Mouse (Mus musculus) kidney, adult 11 months (tissue): ENCODE data around the gene Tango2.

Experiments
- DNase-seq: peaks from one replicate; pipeline ENCODE4 v3.0.0; 2022

The Tango2 gene

DNA sequence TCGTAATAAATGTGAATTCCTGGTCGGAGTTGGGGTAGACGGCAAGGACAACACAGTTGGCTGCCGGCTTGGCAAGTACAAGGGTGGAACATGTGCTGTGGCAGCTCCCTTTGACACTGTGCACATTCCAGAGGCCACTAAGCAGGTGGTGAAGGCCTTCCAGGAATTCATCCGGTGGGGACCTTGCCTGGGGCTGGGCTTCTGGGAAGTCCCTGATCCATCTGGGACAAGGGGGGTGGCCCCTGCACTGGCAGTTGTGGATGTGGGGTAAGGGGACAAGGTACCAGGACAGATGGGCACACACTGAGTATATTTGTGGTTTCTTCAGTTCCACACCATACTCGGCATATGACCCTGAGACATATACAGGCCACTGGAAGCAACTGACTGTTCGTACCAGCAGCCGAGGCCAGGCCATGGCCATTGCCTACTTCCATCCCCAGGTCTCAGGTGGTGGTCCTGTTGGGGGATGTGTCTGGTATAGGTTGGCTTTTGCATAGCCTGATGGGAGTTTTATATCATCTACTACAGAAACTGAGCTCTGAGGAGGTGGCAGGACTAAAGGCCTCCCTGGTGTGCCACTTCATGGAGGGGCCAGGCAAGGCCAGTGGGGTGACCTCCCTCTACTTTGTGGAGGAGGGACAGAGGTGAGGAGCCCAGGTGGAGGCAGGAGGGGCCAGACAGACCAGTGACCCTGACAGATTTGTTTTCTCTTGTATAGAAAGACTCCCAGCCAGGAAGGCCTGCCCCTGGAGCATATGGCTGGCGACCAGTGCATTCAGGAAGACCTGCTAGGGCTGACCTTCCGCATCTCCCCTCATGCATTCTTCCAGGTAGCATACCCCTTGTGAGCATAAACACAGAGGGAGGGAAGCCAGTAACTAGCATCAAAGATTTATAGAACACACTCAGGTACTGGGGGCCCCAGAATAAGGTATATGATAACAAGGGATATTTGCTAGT is 96.8 kb downstream of the Tango2 start:
- DNase-seq, result no peak
